Mouse (Mus musculus): ENCODE results near the gene Cd177.

- TF ChIP-seq POLR2A (IDR thresholded peaks at IDR 0.05; ENCODE audit: insufficient read depth, low read depth, low read length) (no peak), CTCF (IDR thresholded peaks at IDR 0.05) (no peak)
Observed at GRCm38 (mm10) chr7:24715039-24715438, 45.1 kb downstream of the Cd177 start.

Measured in heart, adult 2 months (tissue).